Mouse (Mus musculus) MEL (cell line): ENCODE results near the gene Ppargc1a.

ENCODE experiments used
- CTCF ChIP-seq, 3 experiments: IDR thresholded peaks in 2 of 3; conservative IDR thresholded peaks in 1 of 3; 2 replicates each; pipeline ENCODE4 v1.5.1; 2011 to 2012; ENCODE audit warnings: low read length in 3 of 3, low read depth in 2 of 3, mild to moderate bottlenecking in 2 of 3, improper control_type of control experiment in 1 of 3, inconsistent platforms in 1 of 3, mixed read lengths in 1 of 3, moderate library complexity in 1 of 3; ENCODE audit not compliant: control insufficient read depth in 1 of 3, insufficient read depth in 1 of 3, poor library complexity in 1 of 3, severe bottlenecking in 1 of 3
- ELF1 ChIP-seq: IDR thresholded peaks from 2 replicates; pipeline ENCODE4 v1.6.1; 2014; ENCODE audit warnings: low read depth, mild to moderate bottlenecking, inconsistent platforms, low read length, improper control_type of control experiment, moderate library complexity
- ETS1 ChIP-seq: IDR thresholded peaks from 2 replicates; pipeline ENCODE4 v1.6.1; 2012; ENCODE audit warnings: low read depth, mild to moderate bottlenecking, inconsistent platforms, low read length, improper control_type of control experiment, moderate library complexity
- KAT2A ChIP-seq: conservative IDR thresholded peaks from 2 replicates; pipeline ENCODE4 v1.6.1; 2012; ENCODE audit warnings: low read depth, low read length, improper control_type of control experiment, inconsistent platforms
- POLR2A ChIP-seq, 2 experiments: IDR thresholded peaks; 2 replicates each; pipeline ENCODE4 v1.6.1; 2011 to 2012; ENCODE audit warnings: low read length in 2 of 2, mild to moderate bottlenecking in 2 of 2, control low read depth in 1 of 2, improper control_type of control experiment in 1 of 2, low read depth in 1 of 2, moderate library complexity in 1 of 2; ENCODE audit not compliant: control insufficient read depth in 1 of 2, insufficient read depth in 1 of 2, poor library complexity in 1 of 2
- RCOR1 ChIP-seq: IDR thresholded peaks from 2 replicates; pipeline ENCODE4 v1.6.1; 2012; ENCODE audit warnings: low read depth, mild to moderate bottlenecking, inconsistent platforms, low read length, improper control_type of control experiment
- SMC3 ChIP-seq: IDR thresholded peaks from 2 replicates; pipeline ENCODE4 v1.6.1; 2011; ENCODE audit warnings: low read depth, low read length, improper control_type of control experiment
- TAL1 ChIP-seq: IDR thresholded peaks from 2 replicates; pipeline ENCODE4 v1.6.1; 2012; ENCODE audit warnings: mild to moderate bottlenecking, inconsistent platforms, low read length, moderate library complexity, mixed read lengths

- TF ChIP-seq CTCF (IDR thresholded peaks at IDR 0.05 in 2 of 3, conservative IDR thresholded peaks at IDR 0.05 in 1 of 3; ENCODE audit: control insufficient read depth in 1 of 3, insufficient read depth in 1 of 3, low read depth in 2 of 3, low read length in 3 of 3, poor library complexity in 1 of 3, severe bottlenecking in 1 of 3) (no peak), TAL1 (no peak), SMC3 (no peak), POLR2A (IDR thresholded peaks at IDR 0.05; ENCODE audit: control insufficient read depth in 1 of 2, insufficient read depth in 1 of 2, low read depth in 1 of 2, low read length in 2 of 2, poor library complexity in 1 of 2) (no peak), ELF1 (no peak), ETS1 (no peak), KAT2A (no peak), RCOR1 (no peak)
Measured at GRCm38 (mm10) chr5:51537009-51537645, 30.4 kb downstream of the Ppargc1a start.
